32 mouse cellular contexts compared by ENCODE assay signal in genomic region chr19:4129462-4129861, GRCm38 (mm10). TPM values are rescaled to one million over a fixed set of nuclear protein-coding genes. Genes with fewer than 3 reads are reported as not detected.
DNase-seq lines count a peak whose midpoint lies in the region; ATAC-seq and TF ChIP-seq lines count a peak whose summit lies in the region.
"Had no signal": no experiment of that assay in that cellular context is flagged by ENCODE, and none has a peak within 500 bp of the region (broad histone marks: within the 10 kb centered on the region; RNA-seq: fewer than 3 reads in every experiment).

No protein-coding gene starts in this region.

- DNase-seq in gastrocnemius, adult 2 months, result no peak
- DNase-seq in gastrocnemius, postnatal 10 days, result no peak
- no peak for DNase-seq in heart, postnatal 0 days (ENCODE audit: low spot score)
- no peak for DNase-seq in heart, adult 18-20 months
- no peak for DNase-seq in midbrain, postnatal 0 days (ENCODE audit: low spot score)
- no peak for DNase-seq in forebrain, embryonic 10.5 days (ENCODE audit: extremely low spot score, low spot score)
- DNase-seq: adrenal gland, postnatal 36 days; cerebellum, adult 11 months; cerebellum, adult 9-11 months; gastrocnemius, postnatal 14 days; heart, adult 2 months; kidney, adult 11 months; layer of hippocampus, adult 9-11 months; lung, embryonic 14.5 days; right cerebral cortex, adult 18-20 months; right cerebral cortex, postnatal 4 days; thymus, postnatal 14 days had no signal

- no peaks in the 10 kb centered on the region for H3K27me3 ChIP-seq in heart, postnatal 0 days (ENCODE audit: control insufficient read depth, insufficient read depth, low read length)
- no peaks in the 10 kb centered on the region for H3K27me3 ChIP-seq in midbrain, embryonic 13.5 days
- no peaks in the 10 kb centered on the region for H3K27me3 ChIP-seq in midbrain, postnatal 0 days (ENCODE audit: insufficient read depth, low read length)
- no peaks in the 10 kb centered on the region for H3K27me3 ChIP-seq in forebrain, embryonic 10.5 days (ENCODE audit: poor library complexity, severe bottlenecking)
- H3K27me3 ChIP-seq: embryonic facial prominence, embryonic 12.5 days; forebrain, embryonic 15.5 days; limb, embryonic 13.5 days; midbrain, embryonic 15.5 days; neural tube, embryonic 15.5 days had no signal

- H3K9me3 ChIP-seq in heart, postnatal 0 days (replicated peaks; ENCODE audit: control insufficient read depth, low read length), result no peaks in the 10 kb centered on the region
- H3K9me3 ChIP-seq in midbrain, embryonic 13.5 days, result no peaks in the 10 kb centered on the region
- no peaks in the 10 kb centered on the region for H3K9me3 ChIP-seq in midbrain, postnatal 0 days (ENCODE audit: low read length)
- H3K9me3 ChIP-seq in forebrain, embryonic 10.5 days, result no peaks in the 10 kb centered on the region
- H3K9me3 ChIP-seq: embryonic facial prominence, embryonic 12.5 days; forebrain, embryonic 15.5 days; limb, embryonic 13.5 days; midbrain, embryonic 15.5 days; neural tube, embryonic 15.5 days had no signal

- peak overlapping the region; percentile 55 for H3K27ac ChIP-seq in gastrocnemius, adult 2 months
- H3K27ac ChIP-seq in heart, postnatal 0 days (ENCODE audit: low read depth), result peak overlapping the region; percentile 41
- no peak overlapping the region for H3K27ac ChIP-seq in midbrain, embryonic 13.5 days
- no peak overlapping the region for H3K27ac ChIP-seq in midbrain, postnatal 0 days (ENCODE audit: low read depth, low read length)
- no peak overlapping the region for H3K27ac ChIP-seq in forebrain, embryonic 10.5 days
- H3K27ac ChIP-seq: embryonic facial prominence, embryonic 12.5 days; forebrain, embryonic 15.5 days; kidney, postnatal 0 days; limb, embryonic 13.5 days; midbrain, embryonic 15.5 days; neural tube, embryonic 15.5 days had no signal

- TF ChIP-seq EP300 in heart, postnatal 0 days (IDR thresholded peaks at IDR 0.05; ENCODE audit: low read depth), result no peak

- no peak overlapping the region for H3K4me2 ChIP-seq in heart, postnatal 0 days (ENCODE audit: low read depth, low read length)
- H3K4me2 ChIP-seq in midbrain, embryonic 13.5 days (replicated peaks), result no peak overlapping the region
- no peak overlapping the region for H3K4me2 ChIP-seq in midbrain, postnatal 0 days (ENCODE audit: low read depth, low read length, poor library complexity, severe bottlenecking)
- H3K4me2 ChIP-seq: embryonic facial prominence, embryonic 12.5 days; forebrain, embryonic 15.5 days; limb, embryonic 13.5 days; lung, embryonic 14.5 days; midbrain, embryonic 15.5 days; neural tube, embryonic 15.5 days had no signal

- no peak overlapping the region for H3K9ac ChIP-seq in heart, postnatal 0 days (replicated peaks; ENCODE audit: low read depth, low read length)
- 0 out of 2 replicates have a peak overlapping the region, but pooled peaks have one; percentile 16 for H3K9ac ChIP-seq in midbrain, embryonic 13.5 days (replicated peaks)
- H3K9ac ChIP-seq in midbrain, postnatal 0 days (replicated peaks; ENCODE audit: low read length, poor library complexity, severe bottlenecking), result no peak overlapping the region
- H3K9ac ChIP-seq: embryonic facial prominence, embryonic 12.5 days; forebrain, embryonic 15.5 days; limb, embryonic 13.5 days; lung, embryonic 14.5 days; midbrain, embryonic 15.5 days; neural tube, embryonic 15.5 days had no signal

- WGBS in heart, postnatal 0 days, result 86% methylated on average over 7 of the region's 7 CpGs
- WGBS in midbrain, embryonic 13.5 days, result 96% methylated on average over 7 of the region's 7 CpGs
- WGBS in midbrain, postnatal 0 days, result 98% methylated on average over 7 of the region's 7 CpGs
- WGBS in forebrain, embryonic 10.5 days, result 94% methylated on average over 7 of the region's 7 CpGs

- no peak for TF ChIP-seq CTCF in gastrocnemius, adult 2 months (IDR thresholded peaks at IDR 0.05)
- no peak for TF ChIP-seq CTCF in heart, postnatal 0 days (IDR thresholded peaks at IDR 0.05; ENCODE audit: low read depth)
- TF ChIP-seq CTCF in midbrain, postnatal 0 days (IDR thresholded peaks at IDR 0.05), result no peak

- no peak overlapping the region for H3K4me3 ChIP-seq in gastrocnemius, adult 2 months
- H3K4me3 ChIP-seq in heart, postnatal 0 days (ENCODE audit: low read depth, low read length), result no peak overlapping the region
- no peak overlapping the region for H3K4me3 ChIP-seq in midbrain, embryonic 13.5 days (replicated peaks)
- no peak overlapping the region for H3K4me3 ChIP-seq in midbrain, postnatal 0 days (ENCODE audit: low read depth, low read length)
- no peak overlapping the region for H3K4me3 ChIP-seq in forebrain, embryonic 10.5 days
- H3K4me3 ChIP-seq: embryonic facial prominence, embryonic 12.5 days; forebrain, embryonic 15.5 days; heart, adult 2 months; limb, embryonic 13.5 days; midbrain, embryonic 15.5 days; neural tube, embryonic 15.5 days had no signal

- H3K4me1 ChIP-seq in heart, postnatal 0 days (ENCODE audit: control insufficient read depth, insufficient read depth), result peaks cover 12% of the 10 kb centered on the region; the same call in 1 of the 2 replicates
- H3K4me1 ChIP-seq in midbrain, embryonic 13.5 days (replicated peaks), result peaks cover 16% of the 10 kb centered on the region
- peaks cover 12% of the 10 kb centered on the region; the same call in 1 of the 2 replicates for H3K4me1 ChIP-seq in midbrain, postnatal 0 days (ENCODE audit: insufficient read depth, low read length)
- peaks cover 20% of the 10 kb centered on the region for H3K4me1 ChIP-seq in forebrain, embryonic 10.5 days

- intact Hi-C loops in gastrocnemius, adult 2 months (cut with DNase I), result loop anchor here (5.0 kb wide), 2 partner anchors 33 to 63 kb away; partner anchors contain the start of genes Ppp1ca, Rps6kb2 and Tbc1d10c

- no peak for ATAC-seq in heart, postnatal 0 days (ENCODE audit: insufficient read depth, low read depth)
- ATAC-seq in midbrain, embryonic 13.5 days, result no peak
- no peak for ATAC-seq in midbrain, postnatal 0 days (ENCODE audit: low FRiP score)
- ATAC-seq: CD4-positive, CD25-positive, alpha-beta regulatory T cell, adult 4 months; forebrain, embryonic 15.5 days; hindbrain, embryonic 16.5 days; midbrain, embryonic 15.5 days had no signal

- peaks cover 42% of the 10 kb centered on the region for H3K36me3 ChIP-seq in heart, postnatal 0 days (replicated peaks; ENCODE audit: control insufficient read depth, insufficient read depth, low read length)
- peaks cover 56% of the 10 kb centered on the region for H3K36me3 ChIP-seq in midbrain, embryonic 13.5 days
- peaks cover 37% of the 10 kb centered on the region for H3K36me3 ChIP-seq in midbrain, postnatal 0 days (ENCODE audit: insufficient read depth, low read length)
- H3K36me3 ChIP-seq in forebrain, embryonic 10.5 days (replicated peaks), result peaks cover 58% of the 10 kb centered on the region

RNA-seq across cellular contexts. Expression of gene Aip, which starts 3.8 kb away (rescaled TPM):
- total RNA-seq in gastrocnemius, adult 2 months (2021), result 10 to 100 TPM; 69.9 to 71.8 TPM
- total RNA-seq in gastrocnemius, postnatal 10 days (2021), result 10 to 100 TPM; 46.5 to 47.1 TPM
- total RNA-seq in heart, postnatal 0 days (2014; rRNA removed; ENCODE audit: low replicate concordance), result 21.4 and 23.8 TPM in 2 replicates
- polyA plus RNA-seq in heart, postnatal 0 days (2015; fragmentation: Nextera tagmentation; extraction: Ambion mirVana), result 61.7 and 66.2 TPM in 2 replicates
- 10 to 100 TPM; 62.1 to 63.2 TPM for total RNA-seq in heart, adult 18-20 months (2021)
- polyA plus RNA-seq in midbrain, embryonic 13.5 days (2015; fragmentation: Nextera tagmentation; extraction: Ambion mirVana), result 79.8 and 80.9 TPM in 2 replicates
- total RNA-seq in midbrain, postnatal 0 days (2014; rRNA removed), result 29.8 and 49.9 TPM in 2 replicates
- polyA plus RNA-seq in midbrain, postnatal 0 days (2015; fragmentation: Nextera tagmentation; extraction: Ambion mirVana), result 87.7 and 97.6 TPM in 2 replicates
- polyA plus RNA-seq in forebrain, embryonic 10.5 days (2016; fragmentation: Nextera tagmentation; extraction: Ambion mirVana), result 55.2 and 56.5 TPM in 2 replicates

RNA-seq across cellular contexts. Expression of gene Gpr152, which starts 10.1 kb away (rescaled TPM):
- not detected for total RNA-seq in gastrocnemius, adult 2 months (2021)
- not detected for total RNA-seq in gastrocnemius, postnatal 10 days (2021)
- total RNA-seq in heart, postnatal 0 days (2014; rRNA removed; ENCODE audit: low replicate concordance), result not detected in 2 replicates
- 0.03 TPM in 2 replicates for polyA plus RNA-seq in heart, postnatal 0 days (2015; fragmentation: Nextera tagmentation; extraction: Ambion mirVana)
- total RNA-seq in heart, adult 18-20 months (2021), result under 1 TPM in 1 of 2 experiments, not detected in 1; 0.08 TPM
- 0.05 and 0.08 TPM in 2 replicates for polyA plus RNA-seq in midbrain, embryonic 13.5 days (2015; fragmentation: Nextera tagmentation; extraction: Ambion mirVana)
- total RNA-seq in midbrain, postnatal 0 days (2014; rRNA removed), result 0.16 TPM in 1 of 2 replicates, not detected in the other
- polyA plus RNA-seq in midbrain, postnatal 0 days (2015; fragmentation: Nextera tagmentation; extraction: Ambion mirVana), result not detected in 2 replicates
- not detected in 2 replicates for polyA plus RNA-seq in forebrain, embryonic 10.5 days (2016; fragmentation: Nextera tagmentation; extraction: Ambion mirVana)
- total RNA-seq: common myeloid progenitor, adult 5-6 weeks; gastrocnemius, postnatal 14 days; hematopoietic stem cell, adult 5-6 weeks; left cerebral cortex, postnatal 25 days; megakaryocyte, adult 5-6 weeks had no signal
- polyA plus RNA-seq: embryonic facial prominence, embryonic 12.5 days; forebrain, embryonic 15.5 days; hindbrain, embryonic 16.5 days; large intestine, adult 2 months; limb, embryonic 13.5 days; lung, embryonic 14.5 days; neural tube, embryonic 15.5 days; stomach, embryonic 14.5 days had no signal

RNA-seq across cellular contexts. Expression of gene Cabp4, which starts 14.4 kb away (rescaled TPM):
- not detected for total RNA-seq in gastrocnemius, adult 2 months (2021)
- total RNA-seq in gastrocnemius, postnatal 10 days (2021), result not detected
- total RNA-seq in heart, postnatal 0 days (2014; rRNA removed; ENCODE audit: low replicate concordance), result not detected in 2 replicates
- 0.07 and 0.11 TPM in 2 replicates for polyA plus RNA-seq in heart, postnatal 0 days (2015; fragmentation: Nextera tagmentation; extraction: Ambion mirVana)
- total RNA-seq in heart, adult 18-20 months (2021), result under 1 TPM; 0.12 to 0.13 TPM
- polyA plus RNA-seq in midbrain, embryonic 13.5 days (2015; fragmentation: Nextera tagmentation; extraction: Ambion mirVana), result 0.19 and 0.34 TPM in 2 replicates
- total RNA-seq in midbrain, postnatal 0 days (2014; rRNA removed), result not detected in 2 replicates
- polyA plus RNA-seq in midbrain, postnatal 0 days (2015; fragmentation: Nextera tagmentation; extraction: Ambion mirVana), result 0.20 and 0.36 TPM in 2 replicates
- polyA plus RNA-seq in forebrain, embryonic 10.5 days (2016; fragmentation: Nextera tagmentation; extraction: Ambion mirVana), result not detected in 2 replicates
- total RNA-seq: common myeloid progenitor, adult 5-6 weeks; heart, adult 2 months; hematopoietic stem cell, adult 5-6 weeks; left cerebral cortex, postnatal 25 days had no signal
- polyA plus RNA-seq: embryonic facial prominence, embryonic 12.5 days; stomach, embryonic 14.5 days had no signal

RNA-seq across cellular contexts. Expression of gene Coro1b, which starts 19.0 kb away (rescaled TPM):
- 10 to 100 TPM in 1 of 2 experiments, 1 to 10 TPM in 1; 9.8 to 14.7 TPM for total RNA-seq in gastrocnemius, adult 2 months (2021)
- total RNA-seq in gastrocnemius, postnatal 10 days (2021), result 10 to 100 TPM; 41.1 to 48.6 TPM
- total RNA-seq in heart, postnatal 0 days (2014; rRNA removed; ENCODE audit: low replicate concordance), result 120 and 144 TPM in 2 replicates
- 97.2 and 102 TPM in 2 replicates for polyA plus RNA-seq in heart, postnatal 0 days (2015; fragmentation: Nextera tagmentation; extraction: Ambion mirVana)
- total RNA-seq in heart, adult 18-20 months (2021), result 10 to 100 TPM; 38.3 to 47.6 TPM
- polyA plus RNA-seq in midbrain, embryonic 13.5 days (2015; fragmentation: Nextera tagmentation; extraction: Ambion mirVana), result 121 and 127 TPM in 2 replicates
- 96.1 and 116 TPM in 2 replicates for total RNA-seq in midbrain, postnatal 0 days (2014; rRNA removed)
- 95.2 and 104 TPM in 2 replicates for polyA plus RNA-seq in midbrain, postnatal 0 days (2015; fragmentation: Nextera tagmentation; extraction: Ambion mirVana)
- 128 and 130 TPM in 2 replicates for polyA plus RNA-seq in forebrain, embryonic 10.5 days (2016; fragmentation: Nextera tagmentation; extraction: Ambion mirVana)

RNA-seq across cellular contexts. Expression of gene Ptprcap, which starts 23.9 kb away (rescaled TPM):
- total RNA-seq in gastrocnemius, adult 2 months (2021), result under 1 TPM in 1 of 2 experiments, not detected in 1; 0.43 TPM
- total RNA-seq in gastrocnemius, postnatal 10 days (2021), result 1 to 10 TPM in 1 of 2 experiments, under 1 TPM in 1; 0.49 to 2.0 TPM
- total RNA-seq in heart, postnatal 0 days (2014; rRNA removed; ENCODE audit: low replicate concordance), result 13.5 TPM in 1 of 2 replicates, not detected in the other
- 0.46 and 1.1 TPM in 2 replicates for polyA plus RNA-seq in heart, postnatal 0 days (2015; fragmentation: Nextera tagmentation; extraction: Ambion mirVana)
- total RNA-seq in heart, adult 18-20 months (2021), result 1 to 10 TPM in 1 of 2 experiments, under 1 TPM in 1; 0.69 to 8.4 TPM
- 0.24 and 0.50 TPM in 2 replicates for polyA plus RNA-seq in midbrain, embryonic 13.5 days (2015; fragmentation: Nextera tagmentation; extraction: Ambion mirVana)
- total RNA-seq in midbrain, postnatal 0 days (2014; rRNA removed), result 0.38 TPM in 1 of 2 replicates, not detected in the other
- polyA plus RNA-seq in midbrain, postnatal 0 days (2015; fragmentation: Nextera tagmentation; extraction: Ambion mirVana), result 0.28 TPM in 1 of 2 replicates, not detected in the other
- polyA plus RNA-seq in forebrain, embryonic 10.5 days (2016; fragmentation: Nextera tagmentation; extraction: Ambion mirVana), result 0.71 TPM in 1 of 2 replicates, not detected in the other

Comparison
In these comparisons a context has a peak if more than half of its experiments do, and no peak if none do; other contexts are left out.
1. H3K27ac ChIP-seq: peak in gastrocnemius, adult 2 months (single experiment) and heart, postnatal 0 days (single experiment); none in midbrain, embryonic 13.5 days (single experiment), midbrain, postnatal 0 days (single experiment) and forebrain, embryonic 10.5 days (single experiment).